Mouse (Mus musculus): ENCODE results near the gene Ift46.
"Not testable (repeated sequence)": the region's sequence is repeated elsewhere in the genome, so short reads cannot be mapped to it uniquely, and the experiment has no call there.

Ift46 gene

DNA sequence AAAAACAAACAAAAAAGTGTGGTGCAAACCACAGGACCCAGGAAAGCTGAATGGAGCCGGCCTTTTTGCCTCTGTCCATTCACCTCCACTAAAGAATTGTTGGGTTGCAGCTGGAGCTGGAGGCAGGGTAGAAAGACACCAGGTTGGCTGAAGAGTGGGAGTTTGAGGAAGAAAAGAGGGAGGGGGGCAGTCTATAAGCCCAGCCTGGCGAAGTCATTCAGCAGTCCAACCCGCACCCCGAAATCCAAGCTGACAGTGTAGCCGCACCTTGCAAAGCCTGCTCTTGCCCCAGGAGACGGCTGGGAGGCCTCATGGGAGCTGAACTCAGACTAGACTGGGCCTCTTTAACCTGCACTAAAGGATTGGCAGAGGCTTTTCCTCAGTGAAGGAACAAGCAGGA lies 31.8 kb upstream of the Ift46 start:
- no peak for DNase-seq (ENCODE audit: low spot score in 2 of 2)

DNA sequence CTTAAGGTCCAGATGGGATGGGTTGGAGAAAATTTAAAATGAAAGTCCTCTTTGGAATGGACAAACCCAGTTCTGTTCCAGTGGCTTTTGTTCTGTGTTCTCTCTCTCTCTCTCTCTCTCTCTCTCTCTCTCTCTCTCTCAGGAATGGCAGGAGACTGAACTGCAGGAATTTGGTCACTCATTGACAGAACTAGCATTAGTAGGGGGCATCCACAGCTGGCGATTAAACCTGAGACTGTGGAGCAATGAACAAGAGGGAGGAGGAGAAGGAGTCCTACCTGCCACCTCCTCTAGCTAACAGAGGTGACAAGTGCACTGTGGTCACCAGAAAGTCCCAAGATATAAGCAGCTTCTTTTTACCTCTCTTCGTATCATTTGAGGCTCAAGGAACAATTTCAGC lies 31.4 kb upstream of the Ift46 start:
- no peak for DNase-seq (ENCODE audit: low spot score in 2 of 2)

DNA sequence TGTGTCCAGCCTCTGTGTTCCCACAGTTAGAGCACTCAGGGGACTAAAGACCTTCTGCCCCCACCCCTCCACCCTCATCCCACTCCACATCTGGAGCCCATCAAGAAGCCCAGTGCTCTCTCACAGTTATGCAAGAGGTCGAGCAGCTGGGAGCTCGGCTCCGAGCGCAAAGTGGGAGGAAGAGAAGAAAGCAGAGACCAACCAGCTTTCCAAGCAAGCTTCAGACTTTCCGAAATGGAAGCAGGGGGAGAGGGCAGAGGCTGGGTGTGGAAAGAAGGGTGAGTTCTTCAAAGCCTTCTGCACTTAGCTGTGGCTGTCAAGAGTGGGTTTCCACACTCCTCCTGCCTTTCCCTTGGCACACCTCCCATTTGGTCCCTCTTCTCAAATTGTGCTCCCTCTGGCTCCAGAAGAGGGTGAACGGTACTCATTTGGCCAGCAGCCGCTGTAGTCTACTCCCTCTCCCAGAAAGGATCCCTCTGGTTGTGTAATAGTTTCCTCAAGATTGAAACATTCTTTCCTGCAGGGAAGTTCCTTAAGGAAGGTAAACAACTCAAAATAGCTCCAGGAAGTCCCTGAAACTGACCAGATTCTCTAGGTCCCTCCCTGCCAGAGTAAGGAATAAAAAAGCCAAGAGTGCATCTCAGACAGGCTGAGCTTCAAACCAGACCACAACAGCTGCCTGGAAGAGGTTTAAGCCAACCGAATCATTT lies 30.3 kb upstream of the Ift46 start:
- DNase-seq (ENCODE audit: low spot score in 2 of 2), result no peak

DNA sequence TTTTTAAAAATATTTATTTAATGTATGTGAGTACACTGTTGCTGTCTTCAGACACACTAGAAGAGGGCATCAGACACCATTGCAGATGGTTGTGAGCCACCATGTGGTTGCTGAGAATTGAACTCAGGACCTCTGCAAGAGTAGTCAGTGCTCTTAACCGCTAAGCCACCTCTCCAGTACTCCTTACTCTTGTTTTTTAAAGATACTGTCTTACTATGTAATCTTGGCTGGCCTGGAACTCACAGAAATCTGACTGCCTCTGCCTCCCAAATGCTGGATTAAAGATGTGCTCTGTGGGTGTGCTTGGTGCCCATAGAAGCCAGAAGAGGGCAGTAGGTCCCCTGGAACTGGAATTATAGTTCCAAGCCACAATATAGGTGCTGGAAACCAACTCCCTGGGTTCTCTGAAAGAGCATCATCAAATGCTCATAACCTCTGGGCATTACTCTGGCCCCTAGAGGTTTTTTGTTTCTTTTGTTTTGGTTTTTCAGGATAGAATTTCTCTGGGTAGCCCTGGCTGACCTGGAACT lies 27.0 kb upstream of the Ift46 start:
- DNase-seq (ENCODE audit: low spot score in 2 of 2), result no peak

DNA sequence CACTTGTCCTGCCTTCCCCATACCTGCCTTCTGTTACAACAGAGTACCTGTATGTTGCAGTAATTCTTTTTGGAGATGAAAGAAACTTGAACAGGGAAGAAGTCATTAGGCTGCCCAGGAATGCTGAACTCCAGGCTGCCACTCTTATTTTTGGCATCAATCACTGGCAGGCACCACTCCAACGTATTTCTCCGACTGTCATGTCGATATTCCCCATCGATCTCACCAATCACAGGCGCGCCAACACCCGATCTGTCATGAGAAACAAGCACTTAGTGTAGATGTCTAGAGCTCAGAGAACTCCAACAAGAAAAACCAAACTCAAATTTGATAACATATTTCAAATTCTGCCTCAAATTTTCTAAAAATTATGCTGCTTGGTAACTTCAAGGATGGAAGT lies 22.3 kb upstream of the Ift46 start:
- no peak for DNase-seq (ENCODE audit: low spot score in 2 of 2)

DNA sequence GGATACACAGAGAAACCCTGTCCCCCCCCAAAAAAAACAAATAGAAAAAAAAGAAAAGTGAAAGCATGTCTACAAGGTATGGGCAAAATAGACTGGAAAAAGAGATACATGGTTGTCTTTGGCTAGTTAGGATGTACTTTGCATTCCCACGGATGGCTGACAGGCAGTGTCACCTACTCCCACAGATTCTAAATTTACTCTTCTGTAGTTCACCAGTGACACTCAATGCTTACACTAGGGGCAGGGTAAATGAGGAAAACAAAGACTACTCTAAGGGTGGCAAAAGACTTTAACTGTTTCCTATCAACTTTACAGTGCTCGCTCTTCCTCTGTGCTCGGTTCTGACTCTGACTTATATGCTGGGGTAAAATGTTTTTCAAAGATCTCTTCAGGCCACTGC lies 21.0 kb upstream of the Ift46 start:
- no peak for DNase-seq (ENCODE audit: low spot score in 2 of 2)

DNA sequence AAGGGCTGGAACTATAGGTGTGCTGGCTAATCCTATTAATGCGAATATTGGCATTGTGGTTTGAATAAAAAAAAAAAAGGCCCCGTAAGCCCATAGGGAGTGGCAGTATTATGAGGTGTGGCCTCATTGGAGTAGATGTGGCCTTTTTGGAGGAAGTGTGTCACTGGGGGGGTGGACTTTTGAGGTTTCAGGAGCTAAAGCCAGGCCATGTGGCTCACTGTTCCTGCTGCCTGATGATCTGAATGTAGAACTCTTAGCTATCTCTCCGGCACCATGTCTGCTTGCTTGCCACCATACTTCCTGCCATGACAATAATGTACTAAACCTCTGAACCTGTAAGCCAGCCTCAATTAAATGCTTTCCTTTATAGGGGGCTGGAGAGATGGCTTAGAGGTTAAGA lies 20.4 kb upstream of the Ift46 start:
- no peak for DNase-seq (ENCODE audit: low spot score in 2 of 2)

DNA sequence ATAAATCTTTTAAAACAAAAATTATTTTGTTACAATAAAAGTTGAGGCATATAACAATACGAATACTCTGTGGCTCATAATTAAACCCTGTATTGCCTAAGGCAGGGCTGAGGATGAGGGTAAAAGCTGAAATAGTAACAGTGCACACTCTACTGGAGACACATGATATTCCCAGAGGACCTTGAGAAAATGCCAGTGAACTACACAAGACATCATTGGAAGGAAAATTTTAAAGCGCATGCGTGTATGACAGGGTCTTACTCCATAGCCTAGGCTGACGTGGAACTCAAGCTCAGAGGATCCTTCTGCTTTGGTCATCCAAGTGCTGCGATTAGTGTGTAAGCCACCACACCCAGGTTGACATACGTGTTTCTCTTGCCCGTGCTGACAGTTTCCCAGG lies 19.2 kb upstream of the Ift46 start:
- no peak for DNase-seq (ENCODE audit: low spot score in 2 of 2)

DNA sequence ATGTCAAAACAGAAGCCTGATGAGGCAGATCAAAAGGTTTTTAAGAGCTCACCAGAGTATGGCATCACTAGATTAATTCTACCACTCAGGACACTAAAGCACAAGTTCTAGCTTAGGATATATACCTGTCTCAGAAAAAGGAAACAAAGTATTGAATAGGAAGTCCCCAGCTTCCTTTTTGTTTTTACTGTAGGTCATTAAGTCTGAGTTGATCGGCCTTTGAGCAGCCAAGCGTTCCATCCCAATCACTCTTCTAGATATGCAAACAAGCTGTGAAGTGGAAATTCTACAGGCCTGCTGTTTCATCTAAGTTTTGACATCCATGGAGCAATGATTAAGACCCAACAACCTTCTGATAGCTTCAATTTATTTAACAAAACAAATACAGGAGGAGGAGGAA lies 6.8 kb upstream of the Ift46 start:
- DNase-seq (ENCODE audit: low spot score in 2 of 2), result peak; percentile 8 to 22

DNA sequence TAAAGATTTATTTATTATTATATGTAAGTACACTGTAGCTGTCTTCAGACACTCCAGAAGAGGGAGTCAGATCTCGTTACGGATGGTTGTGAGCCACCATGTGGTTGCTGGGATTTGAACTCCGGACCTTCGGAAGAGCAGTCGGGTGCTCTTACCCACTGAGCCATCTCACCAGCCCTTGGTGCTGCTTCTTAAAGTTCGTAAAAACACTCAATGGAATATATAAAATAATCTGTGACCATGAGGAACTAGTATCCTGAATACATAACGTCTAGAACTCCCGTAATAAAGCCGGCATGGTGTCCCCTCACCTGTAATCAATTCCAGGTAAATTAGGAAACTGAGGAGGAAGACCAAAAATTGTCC lies 304 bp downstream of the Ift46 start:
- DNase-seq (ENCODE audit: low spot score in 2 of 2), result not testable (repeated sequence)

DNA sequence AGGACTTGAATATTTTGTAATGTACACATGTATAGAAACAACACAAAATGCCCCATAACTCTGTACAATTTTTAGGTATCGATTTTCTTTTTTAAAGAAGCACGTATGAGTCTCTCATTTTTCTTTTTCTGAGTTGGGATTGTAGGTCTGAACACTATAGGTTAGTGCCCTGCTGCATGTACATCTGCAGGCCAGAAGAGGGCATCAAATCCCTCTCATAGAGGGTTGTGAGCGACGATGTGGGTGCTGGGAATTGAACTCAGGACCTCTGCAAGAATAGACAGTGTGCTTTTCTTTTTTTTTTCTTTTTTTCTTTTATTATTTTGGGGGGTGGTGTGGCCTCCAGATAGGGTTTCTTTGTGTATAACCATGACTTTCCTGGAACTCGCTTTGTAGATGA lies 3.7 kb downstream of the Ift46 start:
- no peak for DNase-seq (ENCODE audit: low spot score in 2 of 2)

DNA sequence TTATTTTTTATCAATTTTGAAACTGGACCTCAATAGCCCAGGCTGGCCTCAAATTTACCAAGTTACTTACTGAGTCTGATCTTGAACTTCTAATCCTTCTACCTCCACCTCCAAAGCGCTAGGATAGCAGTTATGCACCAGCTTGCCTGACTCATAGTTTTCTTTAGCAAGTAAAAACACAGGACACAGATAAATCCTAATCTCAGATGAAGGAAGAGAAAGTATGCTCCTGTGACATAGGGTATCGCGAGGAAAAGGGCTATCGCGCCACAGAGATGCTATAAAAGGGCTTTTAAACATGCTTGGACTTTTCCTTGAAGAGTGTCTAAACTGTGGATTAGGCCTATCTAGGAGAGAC lies 4.7 kb downstream of the Ift46 start:
- no peak for DNase-seq (ENCODE audit: low spot score in 2 of 2)

DNA sequence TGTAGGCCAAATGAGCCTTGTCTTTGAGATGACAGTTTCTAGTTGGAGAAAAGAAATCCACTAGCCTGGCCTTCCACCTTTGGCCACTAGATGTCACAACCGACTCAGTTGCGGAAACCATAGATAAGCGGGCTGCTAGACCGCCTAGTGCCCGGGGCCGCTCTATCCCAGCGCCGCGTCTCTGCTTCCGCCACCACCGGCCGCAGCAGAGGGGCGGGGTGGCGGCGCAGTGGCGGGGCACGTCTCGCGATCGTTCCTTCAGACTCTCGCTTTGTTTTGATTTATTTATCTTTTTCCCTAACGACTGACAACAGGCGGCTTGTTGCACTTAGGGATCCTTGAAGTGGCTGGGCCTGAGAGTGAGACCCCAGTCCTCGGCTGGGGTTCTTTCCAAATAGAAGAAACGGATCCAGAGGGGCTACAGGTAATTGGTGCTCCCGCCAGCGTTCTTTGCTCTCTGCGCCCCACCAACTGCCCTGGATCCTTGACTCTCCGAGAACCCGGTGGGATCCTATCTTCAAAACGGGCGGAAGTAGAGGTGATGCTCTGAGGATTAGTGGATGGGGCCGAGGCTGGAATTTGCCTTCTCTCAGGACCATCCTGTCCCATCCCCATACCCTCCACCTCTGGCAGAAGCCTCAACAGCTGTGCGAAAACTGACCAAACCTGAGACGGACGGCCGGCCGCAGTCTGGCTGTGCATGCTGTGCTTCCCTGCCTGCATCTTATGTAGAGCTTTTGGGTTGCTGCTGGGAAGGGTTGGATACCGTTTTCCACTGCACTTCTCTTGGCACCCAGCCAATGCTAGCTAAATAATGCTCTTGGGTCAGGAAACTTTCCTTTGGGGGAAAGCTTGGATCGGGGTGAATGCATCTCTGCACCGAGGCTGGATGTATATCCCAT lies 5.3 kb downstream of the Ift46 start:
- DNase-seq (ENCODE audit: low spot score in 2 of 2), result peak; percentile 92

DNA sequence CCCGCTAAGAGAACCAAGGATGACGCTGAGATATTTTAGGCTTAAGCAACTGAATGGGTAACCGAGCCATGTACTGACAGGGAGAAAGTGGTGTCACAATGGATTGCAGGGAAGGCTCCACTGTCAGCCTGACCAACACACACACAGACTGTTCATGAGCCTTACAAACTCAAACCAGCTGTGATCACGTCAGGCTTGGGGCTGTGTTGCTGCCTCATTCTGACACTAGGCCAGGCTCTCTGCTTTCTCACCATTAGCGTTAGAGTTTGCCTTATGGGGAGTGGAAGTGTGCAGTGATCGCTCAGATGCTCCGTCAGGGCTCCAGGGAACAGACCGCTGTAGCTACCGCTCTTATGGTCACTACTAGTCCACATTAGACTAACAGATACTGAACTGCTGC lies 25.1 kb downstream of the Ift46 start:
- no peak for DNase-seq (ENCODE audit: low spot score in 2 of 2)

DNA sequence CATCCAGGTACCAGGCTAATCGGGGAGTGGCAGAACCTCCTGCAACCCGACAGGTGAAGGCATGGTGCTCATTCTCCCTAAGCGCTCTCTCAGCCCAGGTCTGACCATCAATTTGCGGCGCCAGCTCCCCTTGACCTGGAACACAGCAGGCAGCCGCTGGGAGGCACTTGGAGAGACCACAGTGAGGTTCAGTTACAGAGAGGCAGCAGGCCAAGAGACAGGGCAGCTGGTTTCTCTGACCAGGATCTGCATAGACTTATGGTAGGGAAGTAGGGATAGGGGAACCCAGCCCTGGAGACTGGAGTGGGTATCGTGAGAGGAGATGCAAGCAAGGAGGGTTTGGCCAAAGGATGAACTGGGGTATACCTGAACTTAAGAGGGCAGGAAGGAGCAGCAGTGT lies 30.6 kb downstream of the Ift46 start:
- DNase-seq (ENCODE audit: low spot score in 2 of 2), result no peak

DNA sequence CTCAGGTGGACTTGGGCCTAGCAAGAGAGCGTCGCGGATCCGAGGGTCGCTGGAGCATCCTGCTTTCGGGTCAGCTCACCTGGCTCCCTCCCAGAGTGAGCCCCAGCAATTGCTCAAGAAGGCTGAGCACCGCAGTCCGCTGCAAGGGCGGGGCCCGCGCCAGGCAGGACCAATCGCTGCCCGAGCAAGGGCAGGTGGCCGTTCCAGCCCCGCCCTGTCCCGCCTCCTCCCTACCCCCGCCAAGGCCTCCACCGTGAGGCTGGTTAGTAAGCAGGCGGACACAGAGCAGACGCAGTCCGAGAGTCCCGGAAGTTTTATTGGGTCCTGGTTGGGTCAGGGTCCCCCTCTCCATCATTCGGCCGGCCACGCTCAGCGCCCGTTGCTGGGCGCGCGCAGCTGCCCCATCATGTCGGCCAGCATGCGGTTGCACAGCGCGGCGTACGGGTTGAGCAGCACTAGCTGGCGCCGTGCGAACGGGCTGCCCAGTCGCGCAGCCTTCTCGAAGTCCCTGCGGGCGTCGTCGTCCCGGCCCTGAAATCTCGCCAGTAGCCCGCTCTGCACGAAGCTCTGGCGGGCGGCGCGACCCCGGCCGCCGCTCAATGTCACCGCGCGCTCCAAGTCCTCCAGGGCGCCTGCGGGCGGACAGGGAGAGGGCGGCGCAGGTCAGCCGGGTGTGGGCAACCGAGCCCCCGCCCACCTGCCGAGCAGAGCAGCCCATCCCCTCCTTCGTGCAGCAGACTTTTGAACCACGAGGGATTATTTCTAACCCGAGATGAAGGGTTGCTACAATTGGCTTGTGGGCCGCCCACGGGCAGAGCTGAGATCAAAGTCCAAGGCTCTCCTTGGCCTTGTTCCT lies 31.6 kb downstream of the Ift46 start, which contains the start of gene Tmem25:
Gene Tmem25, minus strand, starts transcription at position 206 of the 856 bp plus-strand sequence.
- DNase-seq (ENCODE audit: low spot score in 2 of 2), result peak; percentile 79 to 80

DNA sequence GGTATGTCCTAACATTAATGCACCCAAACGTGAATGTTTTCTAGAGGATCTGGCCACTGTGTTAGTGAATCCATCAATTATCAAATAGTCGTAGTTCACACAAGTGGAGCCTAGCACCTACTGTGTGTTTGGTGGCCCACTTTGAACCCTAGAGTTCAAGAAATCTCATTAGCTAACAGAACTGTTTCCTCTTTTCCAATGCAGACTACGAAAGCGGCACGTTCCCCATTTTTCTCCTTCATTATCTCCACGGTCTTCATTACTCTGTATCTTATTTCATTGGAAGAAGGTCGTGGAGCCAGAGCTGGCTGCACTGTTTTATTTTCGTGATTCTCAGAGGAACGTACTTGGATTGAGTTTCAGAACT lies 32.2 kb downstream of the Ift46 start:
- no peak for DNase-seq (ENCODE audit: low spot score in 2 of 2)

DNA sequence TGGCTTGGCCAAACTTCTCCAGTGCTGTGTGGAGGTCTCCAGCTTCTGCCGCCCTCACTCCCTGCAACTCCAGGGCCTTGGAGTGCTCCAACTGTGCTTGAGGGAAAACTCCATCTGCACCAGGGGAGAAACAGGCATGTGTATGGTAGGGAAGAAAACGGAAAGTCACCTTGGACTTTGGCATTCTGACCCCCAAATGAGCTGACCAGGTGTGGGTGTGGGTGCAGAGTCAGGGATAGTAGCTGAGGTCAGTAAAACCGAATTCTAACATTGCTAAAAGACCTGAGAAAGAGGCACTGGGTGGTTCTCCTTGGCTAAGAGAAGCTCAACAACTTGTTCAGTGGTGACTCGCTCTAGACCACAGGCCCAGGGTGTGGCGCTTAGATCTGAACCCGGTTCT lies 34.0 kb downstream of the Ift46 start:
- DNase-seq (ENCODE audit: low spot score in 2 of 2), result no peak

DNA sequence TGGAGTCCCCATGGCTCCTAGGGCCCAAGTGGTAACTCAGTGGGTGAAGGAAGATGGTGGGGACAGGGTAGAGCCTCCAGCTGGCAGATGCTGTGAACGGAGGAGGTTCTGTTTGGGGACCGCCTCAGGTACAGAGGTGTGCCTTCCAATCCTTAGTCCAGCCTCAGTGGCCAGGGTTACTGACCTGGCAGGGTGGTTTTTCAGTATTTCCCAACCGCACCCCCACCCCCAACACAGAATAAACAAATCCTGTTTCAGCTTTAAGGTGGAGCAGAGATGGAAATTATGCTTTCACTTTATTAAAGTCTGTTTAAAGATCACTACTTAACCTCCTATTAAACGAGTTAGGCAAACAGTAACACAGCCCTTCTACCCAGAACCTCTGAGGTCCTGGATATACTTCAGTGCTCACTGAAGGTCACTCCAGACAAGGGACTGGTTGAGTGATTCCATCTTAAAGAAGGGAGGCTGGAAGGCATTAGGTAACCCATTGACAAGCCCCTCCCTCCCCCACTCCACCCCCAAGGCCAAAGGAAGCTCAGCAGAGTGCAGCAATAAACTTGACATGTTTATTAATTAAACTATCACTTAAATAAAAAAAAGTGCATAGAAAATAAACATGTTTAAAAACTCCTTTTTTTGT lies 35.2 kb downstream of the Ift46 start, which contains the start of gene Ttc36:
Gene Ttc36, minus strand, starts transcription at position 265 of the 643 bp plus-strand sequence.
- no peak for DNase-seq (ENCODE audit: low spot score in 2 of 2)

DNA sequence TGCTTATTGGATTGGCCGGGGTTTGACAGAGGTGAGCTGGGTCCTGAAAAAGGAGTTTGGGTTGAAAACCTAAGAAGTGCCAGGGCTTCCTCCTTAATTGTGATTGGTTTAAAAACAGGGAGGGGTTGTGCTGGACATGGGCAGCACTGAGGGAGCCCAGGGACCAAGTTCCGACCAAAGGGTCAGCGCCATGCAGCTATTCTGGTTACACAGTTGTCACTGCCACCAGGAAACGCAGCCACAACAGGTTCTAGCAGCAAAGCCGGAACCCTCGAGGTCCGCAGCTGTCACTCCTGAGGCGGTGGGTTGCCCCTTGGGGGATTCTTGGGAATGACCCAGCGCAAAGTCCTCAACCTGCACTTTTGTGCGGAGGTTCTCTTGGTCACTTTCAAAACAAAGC lies 37.0 kb downstream of the Ift46 start:
- no peak for DNase-seq (ENCODE audit: low spot score in 2 of 2)

DNA sequence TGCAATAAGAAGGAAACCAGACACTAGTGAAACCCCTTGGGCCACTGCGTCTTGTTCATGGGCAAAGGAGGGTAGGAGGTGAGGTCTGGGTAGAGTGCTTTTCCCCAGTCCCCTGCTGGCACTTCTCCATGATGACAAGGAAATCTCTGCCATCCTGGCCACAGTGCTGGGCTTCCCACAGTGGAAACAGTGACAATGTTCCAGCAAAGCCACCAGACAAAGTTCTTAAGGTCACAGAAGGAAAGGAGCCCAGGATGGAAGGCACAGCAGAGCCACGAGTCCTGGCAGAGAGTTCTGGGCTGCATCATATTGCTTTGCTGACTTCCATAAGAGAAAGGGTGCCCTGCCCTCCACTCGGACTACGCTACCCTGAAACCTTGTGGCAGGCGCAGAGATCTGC lies 37.8 kb downstream of the Ift46 start:
- DNase-seq (ENCODE audit: low spot score in 2 of 2), result no peak

DNA sequence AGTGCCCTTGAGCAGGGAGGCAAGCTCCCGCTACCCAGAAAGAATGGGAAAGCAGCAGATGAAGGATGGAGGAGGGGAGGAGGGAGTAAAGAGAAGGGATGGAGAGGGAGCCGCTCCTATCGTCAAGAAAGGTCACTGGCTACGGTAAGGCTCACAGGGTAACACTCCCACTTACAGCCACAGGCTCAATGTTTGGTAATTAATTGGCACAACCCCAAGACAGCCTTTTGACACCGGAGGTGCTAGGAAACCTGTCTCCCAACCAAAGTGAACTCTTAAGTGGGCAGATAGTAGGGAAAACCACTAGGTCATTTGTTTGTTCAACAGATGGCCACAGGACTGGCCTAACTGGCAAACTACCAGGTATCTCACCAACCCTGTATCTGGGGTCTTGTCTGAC lies 39.4 kb downstream of the Ift46 start:
- DNase-seq (ENCODE audit: low spot score in 2 of 2), result no peak

All from spleen, postnatal 36 days (tissue).